Mouse (Mus musculus): ENCODE results near the gene Icmt. TPM values are rescaled to one million over a fixed set of nuclear protein-coding genes. Genes with fewer than 3 reads are reported as not detected.

Icmt gene
- polyA plus RNA-seq, 1 experiment from 2014 or later, result 16.9 TPM

GRCm38 (mm10) chr4:152355672-152356071 lies 58.6 kb downstream of the Icmt start:
- no peaks in the 10 kb centered on the region for H3K9me3 ChIP-seq (ENCODE audit: low read length)
- H3K4me2 ChIP-seq (replicated peaks; ENCODE audit: low read depth, low read length), result no peak overlapping the region
- no peak overlapping the region for H3K9ac ChIP-seq (replicated peaks; ENCODE audit: low read depth)
- TF ChIP-seq EP300 (IDR thresholded peaks at IDR 0.05) (no peak), CTCF (IDR thresholded peaks at IDR 0.05) (no peak)
- DNase-seq (ENCODE audit: low spot score) (no peak), ATAC-seq (no peak)
- H3K27me3 ChIP-seq (replicated peaks; ENCODE audit: insufficient read depth, low read length), result no peaks in the 10 kb centered on the region
- 65% methylated on average over 7 of the region's 7 CpGs for WGBS
- no peak overlapping the region for H3K4me3 ChIP-seq (ENCODE audit: low read depth, low read length)
- no peak overlapping the region for H3K27ac ChIP-seq (ENCODE audit: low read length)
- no peaks in the 10 kb centered on the region for H3K4me1 ChIP-seq (ENCODE audit: insufficient read depth, low read depth, low read length)
- no peaks in the 10 kb centered on the region for H3K36me3 ChIP-seq (ENCODE audit: insufficient read depth, low read length)

Other genes starting within 250 kb of the Icmt start
- 17.4 and 18.8 TPM in 2 replicates for gene Plekhg5, start 224.7 kb upstream of the Icmt start, polyA plus RNA-seq (2015; fragmentation: Nextera tagmentation; extraction: Ambion mirVana)
- gene Tnfrsf25, start 181.3 kb upstream of the Icmt start, polyA plus RNA-seq (2015; fragmentation: Nextera tagmentation; extraction: Ambion mirVana), result 1.2 and 1.4 TPM in 2 replicates
- gene Espn, start 144.9 kb upstream of the Icmt start, polyA plus RNA-seq (2015; fragmentation: Nextera tagmentation; extraction: Ambion mirVana), result 2.0 and 3.1 TPM in 2 replicates
- 0.26 and 0.33 TPM in 2 replicates for gene Hes2, start 138.4 kb upstream of the Icmt start, polyA plus RNA-seq (2015; fragmentation: Nextera tagmentation; extraction: Ambion mirVana)
- 59.2 and 63.4 TPM in 2 replicates for gene Acot7, start 119.1 kb upstream of the Icmt start, polyA plus RNA-seq (2015; fragmentation: Nextera tagmentation; extraction: Ambion mirVana)
- gene Gpr153, start 23.0 kb upstream of the Icmt start, polyA plus RNA-seq (2015; fragmentation: Nextera tagmentation; extraction: Ambion mirVana), result 11.1 and 12.3 TPM in 2 replicates
- gene Hes3, start 5.6 kb upstream of the Icmt start, polyA plus RNA-seq (2015; fragmentation: Nextera tagmentation; extraction: Ambion mirVana), result not detected in 2 replicates
- 0.53 and 0.70 TPM in 2 replicates for gene Rnf207, start 21.8 kb downstream of the Icmt start, polyA plus RNA-seq (2015; fragmentation: Nextera tagmentation; extraction: Ambion mirVana)
- gene Rpl22, start 28.5 kb downstream of the Icmt start, polyA plus RNA-seq (2015; fragmentation: Nextera tagmentation; extraction: Ambion mirVana), result 265 and 266 TPM in 2 replicates
- 0.06 and 0.07 TPM in 2 replicates for gene Chd5, start 41.4 kb downstream of the Icmt start, polyA plus RNA-seq (2015; fragmentation: Nextera tagmentation; extraction: Ambion mirVana)
- gene Nphp4, start 179.5 kb downstream of the Icmt start, polyA plus RNA-seq (2015; fragmentation: Nextera tagmentation; extraction: Ambion mirVana), result 0.75 and 0.95 TPM in 2 replicates
- 2.6 and 2.9 TPM in 2 replicates for gene Kcnab2, start 180.6 kb downstream of the Icmt start, polyA plus RNA-seq (2015; fragmentation: Nextera tagmentation; extraction: Ambion mirVana)